Mouse (Mus musculus): Measurements from ENCODE around the gene Six5.

- no peak for TF ChIP-seq CTCF (IDR thresholded peaks at IDR 0.05; ENCODE audit: borderline replicate concordance, control insufficient read depth, extremely low read depth, insufficient read depth, low read length, poor library complexity)
- no peak for TF ChIP-seq POLR2A (IDR thresholded peaks at IDR 0.05; ENCODE audit: control insufficient read depth, extremely low read depth, insufficient read depth, low read length, poor library complexity)
Observed at GRCm38 (mm10) chr7:19097217-19097616, 2.8 kb downstream of the Six5 start.

Data from thymus, adult 2 months (tissue).